Mouse (Mus musculus) ES-E14 (cell line): Measurements from ENCODE around the gene H2-DMb1. TPM values are rescaled to one million over a fixed set of nuclear protein-coding genes. Genes with fewer than 3 reads are reported as not detected.

Experiments
- DNase-seq: peaks from one replicate; pipeline ENCODE4 v3.0.0-alpha.2; 2013; ENCODE audit warnings: low read depth, low spot score
- H3K27ac ChIP-seq: 2 replicates; pipeline ENCODE4 v1.5.1; 2012; ENCODE audit warnings: low read depth, mild to moderate bottlenecking, low read length, moderate library complexity, mixed read lengths; ENCODE audit not compliant: poor library complexity, insufficient read depth, severe bottlenecking
- H3K36me3 ChIP-seq: 2 replicates; pipeline ENCODE4 v1.6.1; 2012; ENCODE audit warnings: mild to moderate bottlenecking, low read length, moderate library complexity, mixed read lengths; ENCODE audit not compliant: control insufficient read depth, poor library complexity, insufficient read depth, severe bottlenecking
- H3K4me1 ChIP-seq, 2 experiments: fragments of 150-350 bp in 1 of 2; sonication (generic) in 1 of 2; 2 replicates each; pipeline ENCODE4 v1.6.1; 2012; ENCODE audit warnings: low read length in 2 of 2, mild to moderate bottlenecking in 1 of 2, mixed read lengths in 1 of 2; ENCODE audit not compliant: control insufficient read depth in 2 of 2, insufficient read depth in 2 of 2, poor library complexity in 1 of 2
- H3K4me3 ChIP-seq, 2 experiments: fragments of 150-350 bp in 1 of 2; sonication (generic) in 1 of 2; 2 replicates each; pipeline ENCODE4 v1.5.1; 2012; ENCODE audit warnings: low read length in 2 of 2, low read depth in 1 of 2, mild to moderate bottlenecking in 1 of 2, mixed read lengths in 1 of 2; ENCODE audit not compliant: insufficient read depth in 1 of 2, poor library complexity in 1 of 2, severe bottlenecking in 1 of 2
- H3K9ac ChIP-seq: 2 replicates; pipeline ENCODE4 v1.6.1; 2012; ENCODE audit warnings: low read depth, mild to moderate bottlenecking, low read length, mixed read lengths; ENCODE audit not compliant: poor library complexity, insufficient read depth, severe bottlenecking
- H3K9me3 ChIP-seq: fragments of 150-350 bp; sonication (generic); 2 replicates; pipeline ENCODE4 v1.6.1; 2012; ENCODE audit warnings: low read depth, mild to moderate bottlenecking, low read length; ENCODE audit not compliant: control insufficient read depth, insufficient read depth
- CHD2 ChIP-seq: IDR thresholded peaks from 2 replicates; pipeline ENCODE4 v1.6.1; 2014; ENCODE audit warnings: mild to moderate bottlenecking, low read depth, low read length, inconsistent platforms
- HCFC1 ChIP-seq: IDR thresholded peaks from 2 replicates; pipeline ENCODE4 v1.6.1; 2012; ENCODE audit warnings: low read length, inconsistent platforms, borderline replicate concordance; ENCODE audit not compliant: insufficient read depth
- MAFK ChIP-seq: IDR thresholded peaks from 2 replicates; pipeline ENCODE4 v1.6.1; 2014; ENCODE audit warnings: mild to moderate bottlenecking, low read depth, low read length, inconsistent platforms; ENCODE audit not compliant: insufficient read depth
- ZC3H11A ChIP-seq: IDR thresholded peaks from 2 replicates; pipeline ENCODE4 v1.6.1; 2012; ENCODE audit warnings: low read depth, mild to moderate bottlenecking, inconsistent platforms, low read length, borderline replicate concordance
- ZNF384 ChIP-seq: IDR thresholded peaks from 2 replicates; pipeline ENCODE4 v1.6.1; 2012; ENCODE audit warnings: low read depth, low read length, inconsistent platforms
- in situ Hi-C, 2 experiments: fragments of 600-800 bp; cut with MboI; formaldehyde crosslinking; loops; one replicate each; pipeline ENCODE4 v1.15.1; 2025; ENCODE audit warnings: low sequenced_read_pairs in 2 of 2, inconsistent platforms in 1 of 2; ENCODE audit not compliant: unreplicated experiment in 2 of 2
- total RNA-seq: library from RNA; depleted of rRNA; stranded (reverse); fragments of 300-350 nt; gene quantifications from 2 replicates; pipeline ENCODE4 v1.2.3, GENCODE M21; 2012

Gene H2-DMb1
- total RNA-seq, 1 experiment: 3.1 TPM

- peak overlapping the region; percentile 99 for H3K9ac ChIP-seq
- TF ChIP-seq MAFK (no peak), CHD2 (no peak), ZC3H11A (no peak), HCFC1 (no peak), ZNF384 (no peak)
- peak overlapping the region; percentile 85 to 90 for H3K4me3 ChIP-seq
- H3K4me1 ChIP-seq: peaks cover 0 to 2% of the 10 kb centered on the region in 2 experiments; a peak in 1 of 4 replicates
- no peak for DNase-seq
- peak overlapping the region; percentile 99 for H3K27ac ChIP-seq
- H3K36me3 ChIP-seq: peaks cover 25% of the 10 kb centered on the region
- no peaks in the 10 kb centered on the region for H3K9me3 ChIP-seq
- in situ Hi-C loops: no loop called here
Observed at GRCm38 (mm10) chr17:34121879-34122187, 31.0 kb upstream of the H2-DMb1 start.

GRCm38 (mm10) chr17:34122188-34122984, 30.5 kb upstream of the H2-DMb1 start, which contains the start of gene Brd2:
Gene Brd2, minus strand, starts transcription at chr17:34122634.
- Histone ChIP-seq H3K9ac (peak within 1 kb of the TSS; percentile 99), H3K9me3 (no peaks in the 10 kb centered on the region), H3K4me1 (peaks cover 0 to 6% of the 10 kb centered on the region in 2 experiments; a peak in 1 of 4 replicates), H3K4me3 (peak within 1 kb of the TSS; percentile 85 to 90), H3K36me3 (peaks cover 21% of the 10 kb centered on the region), H3K27ac (peak within 1 kb of the TSS; percentile 99)
- in situ Hi-C loops: no loop called here
- TF ChIP-seq HCFC1: no peak
- TF ChIP-seq ZC3H11A: no peak
- no peak for TF ChIP-seq CHD2
- no peak for TF ChIP-seq MAFK
- TF ChIP-seq ZNF384: no peak
- peak; percentile 91 for DNase-seq

- in situ Hi-C loops: no loop called here
- TF ChIP-seq ZC3H11A: no peak
- no peak for TF ChIP-seq MAFK
- TF ChIP-seq HCFC1: no peak
- TF ChIP-seq ZNF384: no peak
- no peak for TF ChIP-seq CHD2
- peaks cover 3 to 12% of the 10 kb centered on the region in 2 experiments; a peak in 2 of 4 replicates for H3K4me1 ChIP-seq
- peak overlapping the region; percentile 99; the same call in 1 of the 2 replicates for H3K9ac ChIP-seq
- H3K9me3 ChIP-seq: no peaks in the 10 kb centered on the region
- DNase-seq: no peak
- peak overlapping the region; percentile 99; the same call in 1 of the 2 replicates for H3K27ac ChIP-seq
- peaks cover 14% of the 10 kb centered on the region for H3K36me3 ChIP-seq
- H3K4me3 ChIP-seq: peak overlapping the region; percentile 85 to 90
Observed at GRCm38 (mm10) chr17:34123111-34123510, 29.8 kb upstream of the H2-DMb1 start.

- peaks cover 3 to 12% of the 10 kb centered on the region in 2 experiments; a peak in 2 of 4 replicates for H3K4me1 ChIP-seq
- H3K27ac ChIP-seq: peak overlapping the region; percentile 99; the same call in 1 of the 2 replicates
- DNase-seq: no peak
- TF ChIP-seq HCFC1 (no peak), ZC3H11A (no peak), CHD2 (no peak), ZNF384 (no peak), MAFK (no peak)
- H3K9me3 ChIP-seq: no peaks in the 10 kb centered on the region
- H3K4me3 ChIP-seq: peak overlapping the region; percentile 85 to 90
- peak overlapping the region; percentile 50; the same call in 1 of the 2 replicates for H3K9ac ChIP-seq
- peaks cover 10% of the 10 kb centered on the region for H3K36me3 ChIP-seq
- in situ Hi-C loops: no loop called here
Observed at GRCm38 (mm10) chr17:34123518-34123917, 29.4 kb upstream of the H2-DMb1 start.
